Mouse (Mus musculus): ENCODE measurements around the gene Syngr4.
A peak's percentile ranks its signal among the peaks of the same experiment; 100 is the strongest.
"Not testable (repeated sequence)": the region's sequence is repeated elsewhere in the genome, so short reads cannot be mapped to it uniquely, and the experiment has no call there.

Gene Syngr4

DNA sequence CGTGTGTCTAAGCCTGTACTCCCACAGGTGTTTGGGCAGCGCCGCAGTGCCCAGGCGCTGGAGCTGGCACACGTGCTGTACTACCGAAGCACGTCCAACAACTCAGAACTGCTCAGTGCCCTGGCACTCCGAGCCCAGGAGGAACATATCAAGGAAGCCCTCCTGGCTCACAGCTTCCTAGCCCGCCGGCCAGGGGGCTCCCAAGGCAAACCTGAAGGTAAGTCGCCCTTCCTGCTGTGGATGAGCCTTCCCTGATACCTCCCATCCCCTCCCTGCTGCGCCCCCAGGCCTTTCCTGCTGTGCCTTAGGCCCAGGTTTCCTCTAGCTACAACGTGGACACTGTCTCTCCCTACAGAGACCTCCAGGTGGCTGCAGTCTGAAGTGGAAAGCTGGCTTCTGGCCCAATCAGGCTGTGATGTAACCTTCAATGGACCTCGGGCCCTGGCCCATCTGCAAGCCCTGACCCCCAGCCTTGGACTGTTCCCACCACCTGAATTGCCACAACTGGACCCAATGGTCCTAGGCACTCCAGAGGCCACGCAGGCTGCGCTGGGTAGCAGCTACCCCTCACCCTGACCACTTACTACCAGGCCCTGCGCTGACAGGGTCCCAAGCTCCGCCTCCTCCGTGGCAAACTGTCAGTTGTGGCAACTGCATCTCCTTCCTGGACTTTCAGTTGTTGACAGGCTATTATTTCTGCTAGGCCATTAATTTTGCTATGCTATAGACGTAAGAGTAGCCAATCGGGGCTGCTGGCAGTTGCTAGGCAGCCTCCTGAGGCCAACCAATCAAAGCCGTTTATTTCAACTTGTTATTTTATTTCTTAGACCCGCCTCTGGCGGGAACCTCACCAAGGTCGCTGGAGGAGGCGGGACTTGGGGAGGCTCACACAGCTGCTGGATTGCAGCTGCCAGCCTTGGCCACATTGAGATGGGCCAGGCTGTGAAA is 19.8 kb upstream of the Syngr4 start:
- no peak for DNase-seq (ENCODE audit: extremely low spot score, low spot score)

GRCm38 (mm10) chr7:45915011-45915410 is 18.5 kb upstream of the Syngr4 start:
- no peak for DNase-seq (ENCODE audit: extremely low spot score, low spot score)

DNA sequence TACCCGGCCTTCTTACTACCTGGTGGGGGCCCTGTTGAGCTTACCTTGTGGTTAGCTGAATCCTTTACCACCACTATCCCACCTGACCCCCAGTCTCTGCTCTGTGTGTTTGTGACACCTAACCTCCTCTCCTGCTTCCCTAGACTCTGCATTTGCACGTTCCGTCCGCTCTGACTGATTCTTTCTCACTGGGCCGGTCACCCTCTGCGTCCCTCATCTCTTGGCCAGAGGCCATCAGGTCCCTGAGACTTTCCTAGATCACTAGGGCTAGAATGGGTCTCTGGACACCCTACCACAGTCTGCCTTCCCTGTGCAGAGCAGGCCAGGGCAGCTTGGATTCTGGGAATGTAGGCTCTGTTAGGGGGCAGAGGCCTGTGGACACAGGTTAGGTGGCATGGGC is 17.6 kb upstream of the Syngr4 start:
- no peak for DNase-seq (ENCODE audit: extremely low spot score, low spot score)

- DNase-seq (ENCODE audit: extremely low spot score, low spot score) = no peak
These were observed 12.6 kb upstream of the Syngr4 start for GRCm38 (mm10) chr7:45909145-45909544.

GRCm38 (mm10) chr7:45908384-45908783 is 11.9 kb upstream of the Syngr4 start:
- no peak for DNase-seq (ENCODE audit: extremely low spot score, low spot score)

GRCm38 (mm10) chr7:45906622-45907021 is 10.1 kb upstream of the Syngr4 start:
- no peak for DNase-seq (ENCODE audit: extremely low spot score, low spot score)

DNA sequence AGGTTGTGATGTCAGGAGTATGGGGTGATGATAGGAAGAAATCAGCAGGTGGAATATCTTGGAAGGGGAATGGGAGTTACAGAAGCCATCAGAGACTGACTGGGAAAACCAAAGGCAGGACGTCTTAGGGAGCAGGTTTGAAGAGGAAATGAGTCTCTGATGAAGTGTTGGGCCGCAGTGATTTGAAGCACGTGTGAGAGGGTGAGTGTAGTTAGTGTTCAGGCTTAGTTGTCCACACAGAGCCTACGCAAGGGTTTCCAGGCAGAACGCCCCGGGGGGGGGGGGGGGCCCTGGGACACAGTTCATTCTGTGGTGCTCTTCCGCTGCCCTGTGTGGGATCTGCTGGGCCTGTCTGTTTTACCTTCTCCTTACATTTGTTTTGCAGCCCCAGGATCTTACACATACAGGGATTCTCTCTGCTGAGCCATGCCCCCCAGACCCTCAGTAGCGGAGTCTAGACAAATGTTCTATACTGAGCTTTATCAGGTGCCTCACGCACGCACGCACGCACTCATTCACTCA is 6.0 kb upstream of the Syngr4 start:
- peak; percentile 15 for DNase-seq (ENCODE audit: extremely low spot score, low spot score)

GRCm38 (mm10) chr7:45901562-45901961 is 5.0 kb upstream of the Syngr4 start:
- DNase-seq (ENCODE audit: extremely low spot score, low spot score) = peak; percentile 36

- not testable (repeated sequence) for DNase-seq (ENCODE audit: extremely low spot score, low spot score)
These were observed 1.6 kb upstream of the Syngr4 start for GRCm38 (mm10) chr7:45898125-45898524.

GRCm38 (mm10) chr7:45897258-45897757 is 794 bp upstream of the Syngr4 start:
- DNase-seq (ENCODE audit: extremely low spot score, low spot score) = no peak

DNA sequence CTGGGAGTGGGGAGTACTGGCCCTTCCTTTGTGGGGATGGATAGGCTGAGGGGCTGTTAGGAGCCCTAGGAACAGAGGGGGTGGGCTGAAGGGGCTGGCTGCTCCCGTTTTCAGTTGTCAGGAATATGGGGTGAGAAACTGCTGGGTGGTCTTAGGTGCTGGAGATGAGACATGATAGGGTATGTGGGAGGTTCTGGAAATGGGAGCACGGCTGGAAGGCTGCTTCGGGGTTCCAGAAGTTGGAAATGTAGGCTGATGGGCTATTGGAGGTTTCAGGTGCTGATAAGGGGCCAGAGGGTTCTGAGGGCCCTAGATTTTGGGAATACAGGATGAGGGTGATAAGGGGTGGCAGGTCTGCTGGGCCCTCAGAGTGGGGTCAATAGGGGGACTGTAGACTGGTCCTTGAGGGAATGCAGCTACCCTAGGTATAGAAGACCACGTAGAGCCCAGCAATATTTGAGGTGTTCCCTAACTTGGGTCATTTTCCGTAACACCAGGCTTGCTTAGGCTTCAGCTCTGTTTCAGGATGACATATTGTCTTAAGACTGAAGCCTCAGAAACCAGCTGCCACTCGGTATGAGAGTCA is 490 bp downstream of the Syngr4 start:
- DNase-seq (ENCODE audit: extremely low spot score, low spot score) = no peak

- no peak for DNase-seq (ENCODE audit: extremely low spot score, low spot score)
These were observed 3.9 kb downstream of the Syngr4 start for GRCm38 (mm10) chr7:45892651-45893050.

GRCm38 (mm10) chr7:45887246-45887645 is 9.3 kb downstream of the Syngr4 start:
- DNase-seq (ENCODE audit: extremely low spot score, low spot score) = no peak

GRCm38 (mm10) chr7:45881011-45881410 is 15.5 kb downstream of the Syngr4 start:
- DNase-seq (ENCODE audit: extremely low spot score, low spot score) = no peak

DNA sequence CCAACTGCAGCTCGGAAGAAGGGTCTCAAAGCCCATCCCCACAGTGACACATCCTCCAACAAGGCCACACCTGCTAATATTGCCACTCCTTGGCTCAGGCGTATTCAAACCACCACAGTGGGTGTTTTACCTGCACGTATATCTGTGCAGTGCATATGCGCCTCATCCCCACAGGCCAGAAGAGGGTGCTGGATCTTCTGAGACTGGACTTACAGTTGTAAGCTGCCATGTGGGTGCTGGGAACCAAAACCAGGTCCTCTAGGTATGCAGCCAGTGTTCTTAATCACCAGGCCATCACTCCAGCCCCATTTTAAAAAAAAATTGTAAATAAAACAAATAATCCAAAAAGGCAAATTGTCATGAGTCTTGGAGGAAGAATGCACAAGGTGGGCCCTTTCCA is 16.0 kb downstream of the Syngr4 start:
- DNase-seq (ENCODE audit: extremely low spot score, low spot score) = no peak

DNA sequence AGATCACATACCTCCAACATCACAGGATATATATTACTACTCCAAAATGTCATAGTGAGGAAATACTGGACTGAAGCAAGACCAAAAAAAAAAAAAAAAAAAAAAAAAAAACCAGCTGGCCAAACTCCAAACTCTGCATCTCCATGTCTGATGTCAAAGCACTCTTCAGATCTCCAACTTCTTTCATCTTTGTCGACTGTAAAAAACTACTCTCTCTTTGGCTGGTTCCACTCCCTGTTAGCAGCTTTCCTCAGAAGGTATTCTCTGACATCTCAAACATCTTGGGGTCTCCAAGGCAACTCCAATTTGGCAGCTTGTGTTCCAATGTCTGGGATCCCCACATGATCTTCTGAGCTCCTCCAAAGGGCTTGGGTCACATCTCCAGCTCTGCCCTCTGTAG is 18.2 kb downstream of the Syngr4 start, which contains the start of gene Grin2d:
Grin2d (minus strand) TSS at position 101 of the 400 bp plus-strand sequence.
- DNase-seq (ENCODE audit: extremely low spot score, low spot score) = not testable (repeated sequence)

DNA sequence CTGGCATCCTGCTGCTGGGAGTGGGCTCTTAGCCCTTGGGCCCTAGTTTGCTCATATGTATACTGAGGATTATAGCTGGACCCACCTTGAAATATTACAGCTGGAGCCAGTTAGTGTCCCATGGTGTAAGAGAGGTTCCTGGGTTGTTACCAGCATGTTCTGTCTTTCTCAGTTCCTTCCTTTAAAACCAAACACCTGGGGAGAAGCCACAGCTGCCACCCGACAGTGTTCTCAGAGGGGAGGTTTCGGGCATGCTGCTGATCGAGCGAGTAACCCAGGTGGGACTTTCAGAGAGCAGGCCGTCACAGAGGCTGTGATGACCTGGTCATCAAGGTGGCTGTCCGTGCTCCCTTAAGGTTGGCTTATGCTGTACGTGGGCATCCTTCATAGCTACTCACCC is 19.6 kb downstream of the Syngr4 start:
- DNase-seq (ENCODE audit: extremely low spot score, low spot score) = no peak

GRCm38 (mm10) chr7:45873061-45873947 is 23.2 kb downstream of the Syngr4 start:
- DNase-seq (ENCODE audit: extremely low spot score, low spot score) = peak; percentile 72

DNA sequence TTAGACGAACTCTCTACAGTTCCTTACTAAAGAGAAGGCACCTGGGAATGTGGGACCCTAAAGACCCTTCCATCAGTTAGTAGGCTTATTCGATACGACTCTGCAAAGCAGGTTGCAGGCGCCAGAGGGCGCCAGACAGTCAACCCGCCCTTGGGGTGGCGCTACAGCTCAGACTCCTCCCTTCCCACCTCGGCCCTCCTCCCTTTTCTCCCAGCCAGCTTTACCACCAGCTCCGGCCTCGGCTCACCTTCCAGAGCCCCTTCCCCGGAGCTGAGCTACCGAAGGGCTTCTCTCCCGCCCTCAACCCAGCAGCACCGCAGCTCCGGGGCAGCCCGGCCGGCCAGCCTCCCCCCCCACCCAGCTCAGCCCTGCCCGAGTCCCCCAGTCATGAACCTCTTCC is 23.9 kb downstream of the Syngr4 start, which contains the start of gene Kdelr1:
Kdelr1 (plus strand) TSS at position 149 of the 400 bp plus-strand sequence.
- DNase-seq (ENCODE audit: extremely low spot score, low spot score) = peak; percentile 91

DNA sequence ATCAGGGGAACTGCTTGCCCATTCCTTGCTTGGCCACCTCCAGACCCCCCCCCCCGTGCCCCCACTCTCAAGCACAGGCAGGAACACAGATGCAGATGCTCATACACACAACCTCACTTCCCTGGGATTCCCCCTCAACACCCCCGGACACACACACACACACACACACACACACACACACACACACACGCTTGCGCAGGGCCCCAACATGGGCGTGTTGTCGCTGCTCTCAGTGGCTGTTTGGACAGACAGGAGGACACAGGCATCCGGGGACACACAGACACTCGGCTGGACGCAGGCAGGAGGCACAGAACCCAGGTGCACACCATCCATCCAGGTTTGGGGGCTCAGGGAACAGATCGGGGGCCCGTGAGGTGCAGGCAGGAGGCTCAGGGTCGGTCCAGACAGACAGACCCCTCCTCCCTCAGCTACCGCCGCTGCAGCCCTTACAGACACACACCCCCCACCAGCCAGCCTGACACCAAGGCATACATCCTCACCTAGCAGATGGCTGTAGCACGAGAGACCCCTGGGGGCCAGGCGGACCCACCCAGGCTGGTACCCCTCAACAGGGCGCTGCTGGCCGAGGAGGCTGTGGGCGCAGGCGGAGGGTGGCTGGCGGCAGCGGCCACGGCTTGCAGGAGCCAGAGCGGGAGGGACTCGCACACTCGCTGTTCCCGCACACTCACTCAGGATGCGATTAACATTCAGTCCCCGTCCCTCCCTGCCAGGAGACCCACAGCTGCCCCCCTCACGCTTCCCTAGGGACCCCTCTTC is 26.0 kb downstream of the Syngr4 start:
- DNase-seq (ENCODE audit: extremely low spot score, low spot score) = peak; percentile 49

Measured in neural tube, embryonic 10.5 days (tissue).